Mouse (Mus musculus): ENCODE measurements around the gene Otof. TPM values are rescaled to one million over a fixed set of nuclear protein-coding genes. Genes with fewer than 3 reads are reported as not detected.

Gene Otof
- polyA plus RNA-seq, 2 experiments, result 0.01 TPM; not detected in 1

DNA sequence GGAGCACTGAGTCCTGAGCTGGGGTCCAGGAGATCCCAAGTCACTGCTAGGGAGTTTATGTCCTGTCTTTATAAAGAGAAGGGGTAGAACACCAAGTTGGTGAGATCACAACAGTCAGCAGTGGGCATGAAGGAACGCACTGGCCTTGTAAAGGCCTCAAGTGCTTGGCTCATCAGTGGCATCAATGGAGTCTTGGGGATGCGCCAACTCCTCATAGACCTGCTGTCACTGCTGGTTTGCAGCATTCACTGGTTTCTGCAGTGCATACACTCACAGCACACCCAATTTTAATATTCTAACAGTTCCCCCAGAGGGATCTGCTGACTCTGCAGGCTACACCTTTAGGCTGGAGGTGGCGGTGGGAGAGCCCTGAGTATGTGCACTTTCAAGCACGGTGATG, 38.6 kb downstream of the Otof start:
- Histone ChIP-seq H3K9me3 (ENCODE audit: control insufficient read depth, low read length) (no peaks in the 10 kb centered on the region), H3K36me3 (replicated peaks; ENCODE audit: control insufficient read depth, insufficient read depth, low read depth) (no peaks in the 10 kb centered on the region), H3K27me3 (ENCODE audit: control insufficient read depth, insufficient read depth, low read length) (no peaks in the 10 kb centered on the region), H3K4me2 (ENCODE audit: low read depth) (no peak overlapping the region), H3K9ac (replicated peaks) (no peak overlapping the region), H3K27ac (no peak overlapping the region), H3K4me3 (ENCODE audit: insufficient read depth in 1 of 2, low read depth in 2 of 2, low read length in 2 of 2) (no peak overlapping the region), H3K4me1 (replicated peaks; ENCODE audit: control insufficient read depth in 2 of 2, insufficient read depth in 2 of 2, low read length in 1 of 2) (no peaks in the 10 kb centered on the region)
- no peak for ATAC-seq (ENCODE audit: insufficient read depth)
- no peak for TF ChIP-seq CTCF (IDR thresholded peaks at IDR 0.05; ENCODE audit: low read depth)
- no peak for TF ChIP-seq EP300 (IDR thresholded peaks at IDR 0.05; ENCODE audit: low read depth)
- no peak for DNase-seq (ENCODE audit: low read depth in 3 of 3, low spot score in 3 of 3)
- 56% methylated on average over 4 of the region's 4 CpGs for WGBS (ENCODE audit: insufficient replicate concordance)

DNA sequence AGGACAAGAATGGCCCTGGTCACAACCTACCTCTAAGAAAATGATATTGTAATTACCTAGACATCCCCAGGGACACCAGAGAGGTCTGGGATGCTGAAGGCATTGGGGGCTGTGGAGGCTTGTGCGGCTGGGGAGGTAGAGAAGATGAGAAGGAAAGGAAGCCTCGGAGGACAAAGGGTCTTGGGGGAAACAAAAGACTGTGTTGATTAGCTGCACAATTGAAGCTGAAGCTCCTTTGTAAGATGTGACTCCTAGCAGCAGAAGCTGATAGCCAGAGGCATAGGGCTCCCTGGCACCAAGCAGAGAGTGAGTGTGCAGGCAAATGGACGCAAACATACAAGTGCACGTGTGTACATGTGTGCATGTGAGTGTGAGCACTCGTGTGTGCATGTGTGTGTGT, 45.1 kb downstream of the Otof start:
- H3K4me3 ChIP-seq (ENCODE audit: insufficient read depth in 1 of 2, low read depth in 2 of 2, low read length in 2 of 2), result no peak overlapping the region
- H3K4me2 ChIP-seq (ENCODE audit: low read depth), result no peak overlapping the region
- DNase-seq (ENCODE audit: low read depth in 3 of 3, low spot score in 3 of 3) (no peak), ATAC-seq (ENCODE audit: insufficient read depth) (no peak)
- H3K4me1 ChIP-seq (replicated peaks; ENCODE audit: control insufficient read depth in 2 of 2, insufficient read depth in 2 of 2, low read length in 1 of 2), result no peaks in the 10 kb centered on the region
- no peaks in the 10 kb centered on the region for H3K9me3 ChIP-seq (ENCODE audit: control insufficient read depth, low read length)
- 48% methylated on average over 5 of the region's 5 CpGs for WGBS (ENCODE audit: insufficient replicate concordance)
- H3K27me3 ChIP-seq (ENCODE audit: control insufficient read depth, insufficient read depth, low read length), result no peaks in the 10 kb centered on the region
- TF ChIP-seq CTCF (IDR thresholded peaks at IDR 0.05; ENCODE audit: low read depth) (no peak), EP300 (IDR thresholded peaks at IDR 0.05; ENCODE audit: low read depth) (no peak)
- H3K36me3 ChIP-seq (replicated peaks; ENCODE audit: control insufficient read depth, insufficient read depth, low read depth), result no peaks in the 10 kb centered on the region
- no peak overlapping the region for H3K27ac ChIP-seq
- no peak overlapping the region for H3K9ac ChIP-seq (replicated peaks)

DNA sequence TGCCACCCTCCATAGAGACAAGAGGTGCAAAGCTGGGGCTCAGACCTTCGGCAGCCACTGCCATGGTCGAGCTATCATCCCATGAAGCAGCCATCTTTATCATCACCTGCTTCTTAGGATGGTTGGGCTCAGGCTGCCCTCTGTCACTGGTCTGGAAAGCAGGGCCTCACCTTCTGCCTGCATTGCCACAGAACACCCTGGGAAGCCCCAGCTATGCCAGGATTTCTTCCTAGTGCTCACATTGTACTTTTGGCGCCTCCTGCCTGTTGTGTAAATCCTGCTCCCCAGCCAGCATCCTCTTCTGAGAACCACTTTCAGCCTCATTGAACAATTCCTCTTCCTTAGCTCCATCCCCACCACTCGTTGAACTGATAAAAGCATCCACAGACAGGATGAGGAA, 45.9 kb downstream of the Otof start:
- no peaks in the 10 kb centered on the region for H3K4me1 ChIP-seq (replicated peaks; ENCODE audit: control insufficient read depth in 2 of 2, insufficient read depth in 2 of 2, low read length in 1 of 2)
- H3K36me3 ChIP-seq (replicated peaks; ENCODE audit: control insufficient read depth, insufficient read depth, low read depth), result no peaks in the 10 kb centered on the region
- ATAC-seq (ENCODE audit: insufficient read depth), result no peak
- no peak overlapping the region for H3K4me3 ChIP-seq (ENCODE audit: insufficient read depth in 1 of 2, low read depth in 2 of 2, low read length in 2 of 2)
- H3K4me2 ChIP-seq (ENCODE audit: low read depth), result no peak overlapping the region
- no peaks in the 10 kb centered on the region for H3K27me3 ChIP-seq (ENCODE audit: control insufficient read depth, insufficient read depth, low read length)
- WGBS (ENCODE audit: insufficient replicate concordance), result 41% methylated on average over 4 of the region's 4 CpGs
- H3K9ac ChIP-seq (replicated peaks), result no peak overlapping the region
- H3K27ac ChIP-seq, result no peak overlapping the region
- no peaks in the 10 kb centered on the region for H3K9me3 ChIP-seq (ENCODE audit: control insufficient read depth, low read length)
- DNase-seq (ENCODE audit: low read depth in 3 of 3, low spot score in 3 of 3), result no peak
- no peak for TF ChIP-seq CTCF (IDR thresholded peaks at IDR 0.05; ENCODE audit: low read depth)
- TF ChIP-seq EP300 (IDR thresholded peaks at IDR 0.05; ENCODE audit: low read depth), result no peak

DNA sequence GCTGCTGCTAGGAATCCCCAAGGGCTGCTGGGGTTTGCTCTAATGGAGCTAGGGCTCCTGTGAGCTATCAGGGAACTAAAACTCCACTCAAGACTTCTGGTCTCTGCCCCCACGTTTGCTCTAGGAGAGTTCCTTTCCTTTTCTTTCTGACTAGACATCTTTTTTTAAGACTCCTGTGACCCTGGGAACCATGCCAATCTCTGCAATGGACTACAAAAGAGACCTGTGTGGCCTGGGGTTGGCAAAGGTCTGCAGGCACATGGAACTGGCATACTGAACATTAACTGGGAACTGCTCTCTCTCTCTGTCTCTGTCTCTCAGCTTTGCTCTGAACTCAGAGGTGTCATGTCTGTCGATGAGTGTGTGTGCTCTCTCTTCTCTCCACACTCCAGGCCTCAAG, 46.4 kb downstream of the Otof start:
- Histone ChIP-seq H3K4me2 (ENCODE audit: low read depth) (no peak overlapping the region), H3K27ac (no peak overlapping the region), H3K9me3 (ENCODE audit: control insufficient read depth, low read length) (no peaks in the 10 kb centered on the region), H3K36me3 (replicated peaks; ENCODE audit: control insufficient read depth, insufficient read depth, low read depth) (no peaks in the 10 kb centered on the region), H3K27me3 (ENCODE audit: control insufficient read depth, insufficient read depth, low read length) (no peaks in the 10 kb centered on the region), H3K9ac (replicated peaks) (no peak overlapping the region), H3K4me3 (ENCODE audit: insufficient read depth in 1 of 2, low read depth in 2 of 2, low read length in 2 of 2) (no peak overlapping the region), H3K4me1 (replicated peaks; ENCODE audit: control insufficient read depth in 2 of 2, insufficient read depth in 2 of 2, low read length in 1 of 2) (no peaks in the 10 kb centered on the region)
- ATAC-seq (ENCODE audit: insufficient read depth) (no peak), DNase-seq (ENCODE audit: low read depth in 3 of 3, low spot score in 3 of 3) (no peak)
- TF ChIP-seq CTCF (IDR thresholded peaks at IDR 0.05; ENCODE audit: low read depth), result no peak
- no peak for TF ChIP-seq EP300 (IDR thresholded peaks at IDR 0.05; ENCODE audit: low read depth)
- 35% methylated on average over 2 of the region's 2 CpGs for WGBS (ENCODE audit: insufficient replicate concordance)

DNA sequence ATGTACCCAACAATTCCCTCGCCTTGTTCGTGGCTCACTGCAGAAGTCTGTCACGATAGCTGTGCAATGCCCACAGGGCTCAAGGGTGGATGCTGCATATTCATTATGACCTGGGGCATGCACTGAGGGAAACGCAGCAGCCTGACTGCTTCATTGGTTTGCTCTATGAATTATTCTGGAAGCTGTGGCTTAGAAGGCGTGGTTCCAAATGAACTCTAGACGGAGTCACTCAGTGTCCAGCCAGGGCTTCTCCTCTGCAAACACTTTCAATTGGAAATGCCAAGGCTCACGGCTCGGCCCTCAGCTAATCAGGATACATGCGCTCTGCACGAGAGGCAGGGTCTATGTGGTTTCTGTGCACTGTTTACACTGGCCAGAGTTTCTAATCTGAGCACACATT, 50.2 kb downstream of the Otof start:
- no peak overlapping the region for H3K4me3 ChIP-seq (ENCODE audit: insufficient read depth in 1 of 2, low read depth in 2 of 2, low read length in 2 of 2)
- H3K4me1 ChIP-seq (replicated peaks; ENCODE audit: control insufficient read depth in 2 of 2, insufficient read depth in 2 of 2, low read length in 1 of 2), result no peaks in the 10 kb centered on the region; a peak in 1 of 4 replicates
- no peak for DNase-seq (ENCODE audit: low read depth in 3 of 3, low spot score in 3 of 3)
- no peak overlapping the region for H3K27ac ChIP-seq
- H3K27me3 ChIP-seq (ENCODE audit: control insufficient read depth, insufficient read depth, low read length), result no peaks in the 10 kb centered on the region
- no peaks in the 10 kb centered on the region for H3K9me3 ChIP-seq (ENCODE audit: control insufficient read depth, low read length)
- WGBS (ENCODE audit: insufficient replicate concordance), result 68% methylated on average over 10 of the region's 10 CpGs
- no peak overlapping the region for H3K4me2 ChIP-seq (ENCODE audit: low read depth)
- no peak overlapping the region for H3K9ac ChIP-seq (replicated peaks)
- H3K36me3 ChIP-seq (replicated peaks; ENCODE audit: control insufficient read depth, insufficient read depth, low read depth), result no peaks in the 10 kb centered on the region
- TF ChIP-seq EP300 (IDR thresholded peaks at IDR 0.05; ENCODE audit: low read depth) (no peak), CTCF (IDR thresholded peaks at IDR 0.05; ENCODE audit: low read depth) (no peak)
- no peak for ATAC-seq (ENCODE audit: insufficient read depth)
